Mouse (Mus musculus): ENCODE measurements around the gene Rab4a. TPM values are rescaled to one million over a fixed set of nuclear protein-coding genes. Genes with fewer than 3 reads are reported as not detected.

Rab4a gene
- polyA plus RNA-seq, 1 experiment: 17.2 TPM

DNA sequence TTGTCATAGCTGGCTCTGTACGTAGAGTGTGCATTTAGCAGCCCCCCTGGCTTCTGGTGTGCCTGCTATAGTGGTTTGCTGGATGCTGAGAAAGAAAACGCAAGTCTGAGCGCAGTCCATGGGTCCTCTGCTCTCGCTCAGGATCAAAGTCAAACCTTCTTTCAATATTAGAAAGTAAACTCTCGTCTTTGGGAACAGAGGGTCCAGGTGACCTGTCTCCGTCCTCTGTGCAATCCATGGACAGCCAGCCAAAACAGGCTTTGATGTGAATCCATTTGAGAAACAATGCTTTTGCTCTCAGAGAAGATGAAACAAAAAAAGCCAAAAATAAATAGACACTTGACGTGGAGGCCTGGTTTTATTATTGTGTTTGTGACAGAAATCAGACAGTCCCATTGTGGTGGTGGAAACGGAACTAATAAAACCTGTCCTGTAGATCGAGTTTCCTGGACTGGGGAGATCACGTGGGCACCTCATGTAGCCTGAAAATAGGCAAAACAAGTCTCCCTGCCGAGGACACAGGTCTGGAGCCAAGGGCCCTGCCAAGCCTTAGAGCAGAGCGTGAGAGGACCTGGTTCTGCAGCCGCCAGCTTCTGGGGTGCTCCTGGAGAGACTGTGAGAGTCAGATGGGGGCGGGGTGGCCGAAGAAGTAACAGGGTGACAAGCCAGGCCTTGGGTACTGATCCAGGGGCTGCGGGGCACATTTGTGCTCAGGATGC is 7.5 kb downstream of the Rab4a start:
- DNase-seq (ENCODE audit: low read depth): no peak

DNA sequence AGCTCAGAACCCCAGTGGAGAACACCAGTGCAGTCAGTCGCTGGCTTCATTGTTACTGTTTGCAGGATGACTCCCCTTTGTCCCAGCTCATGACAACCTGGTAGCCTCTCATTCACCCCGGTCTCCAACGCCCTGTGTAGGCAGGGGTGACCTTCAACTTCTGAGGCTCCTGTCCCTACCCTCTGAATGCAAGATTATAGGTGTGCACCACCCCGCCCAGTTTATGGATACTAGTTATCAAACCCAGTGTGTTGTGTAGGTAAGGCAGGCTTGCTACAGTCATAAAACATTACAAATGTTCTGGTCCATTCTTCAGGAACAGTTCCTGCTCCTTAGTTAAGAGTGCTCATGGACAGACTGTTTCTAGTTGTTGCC is 8.1 kb downstream of the Rab4a start:
- no peak for DNase-seq (ENCODE audit: low read depth)

DNA sequence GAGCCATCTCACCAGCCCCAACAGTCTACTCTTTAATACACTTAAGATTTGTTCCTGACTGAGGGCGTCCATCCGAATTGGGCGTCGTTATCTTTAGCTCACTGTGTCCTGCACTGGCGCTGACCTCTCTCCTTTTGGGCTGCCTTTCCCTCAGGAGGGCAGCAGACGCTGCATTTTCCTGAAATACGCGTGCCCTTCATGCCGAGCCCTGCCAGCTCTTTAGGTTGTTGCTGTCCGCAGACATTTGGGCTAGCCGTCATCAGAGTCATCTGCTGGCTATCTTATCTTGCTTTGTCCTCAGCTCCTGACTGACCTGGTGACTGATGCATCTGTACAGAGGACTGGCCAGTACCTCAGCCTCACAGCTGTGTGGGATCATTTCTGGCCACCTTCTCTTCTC is 9.5 kb downstream of the Rab4a start:
- no peak for DNase-seq (ENCODE audit: low read depth)

DNA sequence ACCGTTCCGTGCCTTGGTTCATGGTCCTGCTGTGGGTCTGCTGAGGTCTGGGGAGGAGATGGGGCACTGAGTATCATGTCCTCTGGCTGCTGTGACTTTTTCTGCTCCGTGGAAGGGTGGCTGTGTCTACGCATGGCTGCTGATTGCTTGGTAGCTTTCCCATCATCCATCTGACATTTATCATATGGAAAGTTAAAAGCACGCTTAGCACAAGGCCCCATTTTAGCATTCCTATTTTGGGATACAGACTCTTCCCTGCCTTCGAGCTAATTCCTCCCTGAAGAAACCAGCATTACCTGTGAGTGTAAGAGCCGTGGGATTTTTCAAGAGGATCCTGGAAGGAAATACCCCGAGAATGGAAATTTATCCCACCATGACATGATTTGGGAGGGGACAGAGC is 11.2 kb downstream of the Rab4a start:
- no peak for DNase-seq (ENCODE audit: low read depth)

DNA sequence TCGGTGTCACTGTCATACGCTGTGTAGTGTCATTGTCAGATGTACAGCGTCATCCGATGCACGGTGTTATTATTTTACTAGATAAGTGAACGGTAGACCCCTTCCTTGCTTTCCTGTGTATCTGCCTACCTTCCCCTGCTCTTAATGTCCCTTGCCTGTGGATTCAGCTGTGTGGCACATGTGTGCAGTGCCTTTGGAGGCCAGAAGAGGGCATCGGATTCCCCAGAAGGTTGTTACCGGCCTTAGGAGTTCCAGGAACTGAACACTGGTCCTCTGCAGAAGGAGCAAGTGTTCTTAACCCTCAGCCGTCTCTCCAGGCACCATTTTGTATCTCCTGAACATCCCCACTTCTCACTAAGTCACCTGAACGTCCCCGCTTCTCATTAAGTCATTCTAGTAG is 12.0 kb downstream of the Rab4a start:
- no peak for DNase-seq (ENCODE audit: low read depth)

DNA sequence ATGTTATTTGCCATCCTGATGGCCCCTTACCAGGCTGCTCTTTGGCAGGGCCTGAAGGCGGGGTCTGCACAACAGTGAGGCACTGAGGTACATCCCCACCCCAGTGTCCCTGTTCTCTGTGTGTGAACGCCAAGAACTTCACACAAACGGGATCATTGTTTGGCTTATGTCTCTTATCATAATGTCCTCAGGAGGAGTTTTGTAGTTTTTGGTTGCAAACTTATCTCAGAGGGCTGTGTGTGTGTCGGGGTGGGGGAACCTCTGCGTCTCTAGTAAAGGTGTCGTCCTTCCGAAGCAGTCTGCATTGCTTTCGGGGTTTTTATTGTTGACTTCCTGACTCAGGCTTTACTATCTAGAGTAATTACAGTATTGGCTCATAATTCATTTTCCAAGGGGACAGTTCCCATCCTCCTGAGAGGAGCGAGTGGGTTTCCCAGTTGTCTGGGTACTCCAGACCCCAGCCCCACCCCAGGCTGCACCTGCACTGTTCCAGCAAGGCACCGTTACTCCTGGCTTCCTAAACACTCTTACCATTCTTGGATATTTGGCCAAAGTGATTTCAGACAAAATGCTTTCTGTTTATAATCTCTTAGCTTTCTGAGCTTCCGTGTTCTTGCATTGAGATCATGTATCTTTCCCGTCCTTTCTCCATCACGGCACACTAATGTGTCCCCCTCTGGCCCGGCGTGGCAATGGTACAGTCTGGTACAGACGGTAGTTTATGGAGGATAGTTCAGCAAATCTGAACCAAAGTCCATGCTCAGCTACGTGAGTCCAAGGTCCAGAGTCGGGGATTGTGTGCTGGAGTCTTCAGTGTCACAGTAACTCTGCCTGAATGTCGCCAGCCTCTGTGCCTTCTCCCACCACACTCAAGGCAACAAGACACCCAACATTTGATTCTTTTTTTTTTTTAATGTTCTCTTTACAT is 14.2 kb downstream of the Rab4a start:
- DNase-seq (ENCODE audit: low read depth): no peak

DNA sequence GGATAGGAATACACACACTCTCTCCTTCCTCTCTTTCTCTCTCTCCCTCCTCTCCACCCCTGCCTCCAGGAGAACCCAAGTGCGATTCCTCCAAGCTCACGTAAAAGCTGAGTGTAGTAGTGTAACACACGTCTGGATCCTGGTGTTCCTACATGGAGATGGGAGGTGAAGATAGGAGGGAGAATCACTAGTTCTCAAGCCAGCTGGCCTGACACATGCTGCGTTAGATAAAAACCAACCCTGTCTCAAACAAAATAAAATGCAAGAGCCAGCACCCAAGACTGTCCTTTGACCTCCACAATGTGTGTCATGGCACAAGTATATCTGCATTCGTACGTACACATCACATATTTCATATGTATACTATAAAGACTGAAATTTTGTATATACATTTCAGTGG is 15.0 kb downstream of the Rab4a start:
- no peak for DNase-seq (ENCODE audit: low read depth)

DNA sequence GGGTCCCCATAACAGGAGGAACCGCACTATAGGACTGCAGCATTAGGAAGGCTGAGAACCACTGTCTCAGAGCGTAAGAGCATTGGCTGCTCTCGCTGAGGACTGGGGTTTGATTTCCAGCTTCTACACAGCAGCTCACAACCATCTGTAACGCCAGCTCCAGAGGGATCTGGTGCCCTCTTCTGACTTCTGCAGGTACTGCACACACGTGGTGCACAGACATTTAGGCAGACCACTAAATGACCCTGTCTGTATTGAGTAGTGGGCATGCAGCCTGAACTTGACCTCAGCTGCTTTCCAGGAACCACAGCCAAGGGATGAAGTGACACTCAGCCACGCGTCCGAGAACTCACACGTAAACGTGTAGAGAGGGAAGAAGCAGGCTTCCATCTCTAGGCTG is 17.3 kb downstream of the Rab4a start:
- DNase-seq (ENCODE audit: low read depth): no peak

DNA sequence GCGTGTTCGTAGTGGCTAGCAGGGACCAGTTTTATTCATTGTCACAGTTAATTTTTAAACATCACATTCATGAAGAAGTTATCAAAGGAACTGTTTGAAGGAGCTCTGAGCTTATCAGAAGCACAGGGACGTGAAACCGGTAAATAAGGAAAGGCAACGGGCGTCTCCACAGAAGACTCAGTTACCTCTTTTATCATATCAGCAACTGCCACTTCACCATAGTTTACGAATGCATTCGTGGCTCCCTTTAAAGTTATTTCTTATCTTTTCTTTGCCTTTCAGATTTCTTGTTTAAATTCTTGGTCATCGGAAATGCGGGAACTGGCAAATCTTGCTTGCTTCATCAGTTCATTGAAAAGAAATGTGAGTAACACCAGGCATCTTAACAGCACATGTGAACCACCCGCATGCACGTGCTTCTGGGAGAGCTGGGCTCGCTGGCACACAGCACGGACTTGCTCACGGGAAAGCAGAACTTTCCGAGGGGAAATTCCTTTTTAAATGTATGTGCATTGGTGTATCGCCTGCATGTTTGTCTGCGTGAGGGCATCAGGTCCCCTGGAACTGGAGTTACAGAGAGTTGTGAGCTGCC is 17.8 kb downstream of the Rab4a start:
- DNase-seq (ENCODE audit: low read depth): no peak

DNA sequence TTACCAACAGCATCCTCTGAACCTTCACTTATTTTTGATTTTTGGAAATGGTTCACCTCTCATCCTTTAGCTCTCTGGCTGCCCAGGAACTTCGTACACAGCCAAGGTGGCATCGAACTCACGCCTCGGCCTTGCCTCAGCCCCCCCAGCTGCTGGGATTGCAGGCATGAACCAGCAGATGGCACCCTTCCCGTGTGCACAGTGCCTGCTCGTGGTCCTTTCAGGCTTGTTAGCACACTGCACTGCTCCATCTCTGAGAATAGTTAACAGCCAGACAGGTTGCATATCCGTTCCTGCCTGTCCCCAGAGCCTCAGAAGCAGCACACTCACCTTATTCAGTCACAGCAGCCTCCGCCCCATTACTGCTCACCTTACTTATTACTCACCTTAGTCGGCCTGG is 20.2 kb downstream of the Rab4a start:
- no peak for DNase-seq (ENCODE audit: low read depth)

DNA sequence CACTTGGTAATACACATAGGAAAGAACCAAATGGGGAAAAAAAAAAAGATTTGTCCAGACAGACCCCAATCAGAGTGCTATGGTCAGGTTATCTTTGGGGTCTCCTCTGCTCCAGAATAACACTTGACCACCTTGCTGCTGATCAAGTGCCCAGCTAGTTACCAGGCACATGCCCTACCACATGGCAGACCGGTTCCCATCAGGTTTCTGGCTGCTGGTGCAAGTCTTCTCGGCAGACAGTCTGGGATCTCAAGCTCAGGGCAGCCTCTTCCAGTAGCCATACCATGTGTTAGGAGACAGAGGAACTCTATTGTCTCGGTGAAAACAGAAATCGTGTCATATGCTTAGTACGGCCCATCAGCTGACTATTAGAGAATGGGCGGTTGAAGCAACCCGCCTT is 21.0 kb downstream of the Rab4a start:
- no peak for DNase-seq (ENCODE audit: low read depth)

DNA sequence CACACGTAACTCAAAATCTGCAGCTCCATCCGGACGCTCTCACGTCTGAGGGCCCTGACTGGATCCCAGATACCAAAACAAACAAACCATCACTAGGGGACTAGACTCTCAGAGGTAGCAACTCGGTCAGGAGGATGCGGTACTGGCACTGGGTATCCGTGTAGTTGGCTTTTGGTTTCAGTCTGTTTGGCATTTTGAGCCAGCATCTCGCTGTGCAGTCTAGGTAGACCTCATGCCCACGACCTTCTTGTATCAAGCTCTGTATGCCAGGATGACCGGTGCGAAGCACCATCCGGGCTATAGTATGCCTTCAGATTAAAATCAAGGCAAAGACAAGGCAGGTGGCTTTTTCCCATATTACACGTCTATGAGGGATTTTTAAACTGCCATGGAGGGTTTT is 21.7 kb downstream of the Rab4a start:
- DNase-seq (ENCODE audit: low read depth): no peak

DNA sequence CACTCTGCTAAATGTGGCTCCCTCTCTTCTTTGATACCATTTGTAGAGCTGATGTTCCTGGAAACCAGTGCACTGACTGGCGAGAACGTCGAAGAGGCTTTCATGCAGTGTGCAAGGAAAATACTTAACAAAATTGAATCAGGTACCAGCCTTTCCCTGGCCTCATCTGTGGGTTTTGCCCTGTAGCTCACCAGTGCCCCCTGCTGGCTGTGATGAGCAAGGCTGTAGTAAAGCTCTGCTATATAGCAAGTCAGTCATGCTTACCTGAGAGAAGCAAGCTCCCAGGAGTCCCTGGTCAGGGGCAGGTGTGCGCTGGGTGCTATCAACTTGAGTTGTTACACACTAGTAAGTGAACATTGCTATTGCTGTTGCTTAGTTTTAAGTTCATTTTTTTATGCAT is 27.0 kb downstream of the Rab4a start:
- DNase-seq (ENCODE audit: low read depth): no peak

DNA sequence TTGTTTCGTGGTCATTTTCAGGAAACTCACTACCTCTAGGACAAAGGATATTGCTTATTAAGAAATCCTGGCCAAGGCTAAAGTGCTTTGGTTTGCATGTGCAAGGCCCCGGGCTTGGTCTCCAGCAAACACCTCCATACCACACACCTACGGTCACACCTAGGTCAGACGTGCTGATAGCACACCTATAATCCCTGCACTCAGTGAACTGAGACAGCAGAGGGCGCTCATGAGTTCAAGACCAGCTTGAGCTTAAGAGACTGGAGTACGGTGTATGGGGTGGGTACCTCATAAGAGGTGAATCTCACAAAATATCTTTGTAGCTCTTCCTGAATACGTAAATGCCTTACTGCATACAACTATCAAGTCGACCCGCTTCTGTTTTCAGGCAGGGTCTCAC is 29.7 kb downstream of the Rab4a start:
- DNase-seq (ENCODE audit: low read depth): no peak

DNA sequence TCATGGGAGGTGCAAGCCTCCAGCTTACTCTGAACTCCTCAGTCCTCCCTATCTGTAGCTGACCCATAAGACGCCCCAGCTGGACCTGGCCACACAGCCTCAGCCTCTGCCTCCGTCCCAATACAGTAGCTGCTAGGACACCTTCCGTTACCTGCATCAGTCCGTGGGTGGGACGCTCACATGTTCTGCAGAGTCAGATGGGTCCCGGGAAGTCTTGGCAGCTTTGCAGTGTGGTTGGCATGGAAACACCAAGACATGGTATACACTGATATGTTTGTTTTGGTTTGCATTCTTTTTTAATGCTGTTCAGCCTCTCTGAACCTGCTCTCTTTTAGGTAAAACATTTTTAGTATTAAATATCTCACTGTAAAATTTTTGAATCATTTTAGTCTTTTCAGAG is 30.6 kb downstream of the Rab4a start:
- no peak for DNase-seq (ENCODE audit: low read depth)

DNA sequence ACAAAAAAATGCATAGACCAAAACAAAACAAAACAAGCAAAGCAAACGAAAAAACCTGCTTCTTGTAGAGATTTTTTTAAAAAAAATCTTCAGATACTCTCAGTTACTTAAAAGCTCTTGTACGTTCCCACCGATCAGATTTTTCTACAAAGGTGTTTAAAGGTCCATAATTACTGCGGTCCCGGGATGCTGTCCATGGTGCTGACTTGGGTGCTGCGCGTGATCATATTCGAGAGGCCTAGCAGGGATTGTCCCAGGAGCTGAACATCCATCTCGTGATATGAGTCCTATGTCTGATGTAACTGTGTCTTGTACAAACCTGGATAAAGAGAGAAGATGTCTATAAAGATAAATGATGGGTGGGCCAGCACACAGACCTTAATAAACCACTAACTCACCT is 32.7 kb downstream of the Rab4a start:
- DNase-seq (ENCODE audit: low read depth): no peak

DNA sequence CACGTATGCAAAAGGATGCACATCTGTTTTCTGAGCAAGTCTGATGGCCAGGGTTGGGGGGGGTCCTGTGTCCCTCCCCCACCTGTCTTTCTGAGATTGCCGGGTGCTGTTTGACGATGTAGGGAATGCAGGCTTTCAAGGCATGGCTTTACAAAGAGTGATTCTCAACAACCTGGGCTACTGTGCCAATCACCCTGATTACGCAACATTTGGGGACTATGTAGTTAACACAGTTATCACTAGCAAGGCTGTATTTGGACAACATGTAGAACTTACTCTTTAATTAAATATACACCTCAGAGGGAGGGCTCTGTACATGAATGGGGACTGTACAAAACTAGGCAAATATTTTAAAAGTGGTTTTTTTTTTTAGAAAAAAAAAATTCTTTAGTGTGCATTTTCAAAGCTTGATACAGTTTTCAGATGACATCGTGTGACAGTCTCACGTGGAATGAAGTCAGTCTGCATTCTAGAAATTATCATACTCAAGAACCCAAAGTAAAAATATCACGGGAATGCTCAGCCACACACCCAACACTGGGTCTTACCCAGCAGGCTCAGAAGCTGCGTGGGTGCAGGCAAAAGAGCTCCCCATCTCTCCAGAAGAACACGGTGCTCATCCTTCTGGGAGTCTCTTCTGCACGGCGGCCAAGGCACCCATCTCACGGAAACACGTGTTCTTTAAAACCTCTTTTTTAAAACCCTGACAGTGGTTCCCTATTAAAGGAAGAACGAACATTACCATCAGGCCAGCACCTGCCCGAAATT is 35.0 kb downstream of the Rab4a start:
- no peak for DNase-seq (ENCODE audit: low read depth)

DNA sequence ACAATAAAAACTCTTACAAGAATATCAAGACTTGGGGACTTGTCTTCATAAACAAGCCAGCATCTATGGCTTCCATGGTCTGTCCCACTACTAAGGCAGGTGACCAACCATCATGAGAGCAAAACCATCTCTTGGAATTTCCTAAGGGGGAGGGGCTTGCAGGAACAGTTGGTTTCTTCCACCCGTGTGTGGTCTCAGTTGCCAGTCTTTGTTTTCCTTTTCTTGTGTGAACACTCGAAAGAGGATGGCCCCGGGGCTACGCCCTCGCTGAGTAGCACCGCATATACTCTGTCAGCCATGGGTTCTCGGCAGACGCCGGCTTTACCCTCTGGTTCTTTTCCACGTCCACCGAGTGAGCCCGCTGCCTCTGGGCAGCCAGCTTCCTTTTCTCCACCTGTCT is 36.3 kb downstream of the Rab4a start:
- DNase-seq (ENCODE audit: low read depth): no peak

DNA sequence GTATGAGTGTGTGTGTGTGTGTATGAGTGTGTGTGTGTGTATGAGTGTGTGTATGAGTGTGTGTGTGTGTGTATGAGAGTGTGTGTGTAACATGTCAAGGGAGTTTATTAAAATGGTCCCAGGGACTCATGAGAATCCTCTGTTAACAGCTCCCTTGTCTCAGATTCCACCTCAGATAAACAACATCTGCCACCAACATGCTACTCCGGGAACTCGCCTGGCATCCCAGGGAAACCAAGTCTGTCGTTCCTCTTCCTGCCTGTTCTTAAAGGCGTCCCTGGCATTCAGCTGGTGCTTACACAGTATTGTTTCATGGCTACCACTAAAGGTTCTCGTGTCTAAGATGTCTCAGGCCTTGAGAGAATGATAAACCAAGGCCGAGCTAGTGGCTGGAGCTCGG is 38.6 kb downstream of the Rab4a start:
- no peak for DNase-seq (ENCODE audit: low read depth)

DNA sequence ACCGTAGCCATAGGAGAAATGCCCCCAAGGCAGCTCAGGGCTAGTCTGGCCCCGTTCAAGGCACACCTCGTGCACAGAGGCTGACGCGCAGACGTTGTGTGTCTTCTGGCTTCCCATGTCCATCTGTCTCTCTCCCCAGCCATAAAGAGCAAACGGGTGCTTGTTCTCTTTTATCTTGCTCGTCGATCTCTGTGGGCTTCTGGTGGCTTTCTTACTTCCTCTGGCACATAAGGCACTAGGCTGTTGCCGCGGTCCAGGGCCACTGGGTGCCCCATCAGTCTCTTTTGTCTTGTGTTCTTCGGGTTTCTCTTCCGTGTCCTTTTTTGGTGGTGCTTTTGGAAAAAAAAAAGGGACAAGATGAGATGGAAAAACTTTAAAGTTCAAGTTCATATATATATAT is 39.3 kb downstream of the Rab4a start:
- no peak for DNase-seq (ENCODE audit: low read depth)

DNA sequence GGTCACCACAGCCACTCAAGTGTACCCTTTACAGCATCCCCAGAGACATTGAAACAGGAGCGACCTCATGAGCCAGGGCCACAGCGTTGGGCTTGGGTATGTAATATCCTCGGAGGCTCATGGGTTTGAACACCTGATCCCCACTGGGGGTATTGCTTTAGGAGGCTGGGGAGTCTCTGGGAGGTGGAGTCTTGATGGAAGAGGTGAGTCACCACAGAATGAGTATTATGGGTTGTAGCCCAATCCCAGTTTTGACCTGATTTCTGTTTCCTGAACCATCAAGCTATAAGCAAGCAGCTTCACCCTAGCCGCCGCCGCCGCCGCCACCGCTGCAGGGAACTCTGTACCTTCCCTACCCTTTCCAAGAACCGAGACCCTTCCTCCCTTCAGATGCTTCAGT is 40.2 kb downstream of the Rab4a start:
- DNase-seq (ENCODE audit: low read depth): no peak

DNA sequence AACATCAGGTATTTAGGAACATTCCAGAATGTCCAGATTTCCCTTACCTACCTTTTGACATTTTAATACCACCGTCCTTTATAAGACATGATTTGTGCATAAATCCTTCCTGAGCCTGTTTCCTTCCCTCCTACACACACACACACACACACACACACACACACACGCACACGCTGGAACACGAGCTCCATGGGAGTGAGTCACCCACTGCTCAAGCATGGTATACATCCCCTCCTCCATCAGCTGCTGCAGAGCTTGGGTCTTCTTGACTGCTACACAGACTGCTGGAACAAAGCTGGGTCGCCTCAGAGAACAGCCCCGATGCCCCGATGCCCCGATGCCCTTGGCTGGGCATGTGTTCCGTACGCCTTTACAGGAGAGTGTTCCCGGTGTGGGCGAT is 40.7 kb downstream of the Rab4a start:
- no peak for DNase-seq (ENCODE audit: low read depth)
